Mouse (Mus musculus) limb, embryonic 14.5 days (tissue): ENCODE data around the gene Cltc. TPM values are rescaled to one million over a fixed set of nuclear protein-coding genes. Genes with fewer than 3 reads are reported as not detected.
A peak's percentile ranks its signal among the peaks of the same experiment; 100 is the strongest.
"Not testable (repeated sequence)": the region's sequence is repeated elsewhere in the genome, so short reads cannot be mapped to it uniquely, and the experiment has no call there.

Experiments
- ATAC-seq: fragments of 200-750 bp; cut with Nextera tagmentation; 2 replicates; pipeline ENCODE4 v1.8.0; 2017; ENCODE audit warnings: low read depth, moderate number of reproducible peaks, moderate TSS enrichment; ENCODE audit not compliant: low FRiP score
- DNase-seq: peaks from one replicate; pipeline ENCODE4 v3.0.0-alpha.2; 2015; ENCODE audit warnings: low spot score
- H3K27ac ChIP-seq: fragments of 300-500 bp; sonication (generic); replicated peaks from 2 replicates; pipeline ENCODE4 v1.5.1; 2014; ENCODE audit warnings: low read depth, mild to moderate bottlenecking, low read length, moderate library complexity, mixed read lengths
- H3K27me3 ChIP-seq: fragments of 300-500 bp; sonication (generic); 2 replicates; pipeline ENCODE4 v1.6.1; 2014; ENCODE audit warnings: low read length, mixed read lengths; ENCODE audit not compliant: control insufficient read depth, insufficient read depth
- H3K36me3 ChIP-seq: fragments of 300-500 bp; sonication (generic); 2 replicates; pipeline ENCODE4 v1.6.1; 2014; ENCODE audit warnings: mild to moderate bottlenecking, low read length, moderate library complexity, mixed read lengths; ENCODE audit not compliant: control insufficient read depth, insufficient read depth
- H3K4me1 ChIP-seq: fragments of 300-500 bp; sonication (generic); 2 replicates; pipeline ENCODE4 v1.6.1; 2014; ENCODE audit warnings: antibody characterized with exemption, low read length, mixed read lengths; ENCODE audit not compliant: control insufficient read depth, insufficient read depth
- H3K4me2 ChIP-seq: fragments of 300-500 bp; sonication (generic); replicated peaks from 2 replicates; pipeline ENCODE4 v1.6.1; 2014; ENCODE audit warnings: low read depth, mild to moderate bottlenecking, low read length, moderate library complexity; ENCODE audit not compliant: severe bottlenecking
- H3K4me3 ChIP-seq: fragments of 300-500 bp; sonication (generic); replicated peaks from 2 replicates; pipeline ENCODE4 v1.5.1; 2014; ENCODE audit warnings: low read length
- H3K9ac ChIP-seq: fragments of 300-500 bp; sonication (generic); 2 replicates; pipeline ENCODE4 v1.6.1; 2014; ENCODE audit warnings: mild to moderate bottlenecking, low read depth, low read length, moderate library complexity; ENCODE audit not compliant: severe bottlenecking
- H3K9me3 ChIP-seq: fragments of 300-500 bp; sonication (generic); 2 replicates; pipeline ENCODE4 v1.6.1; 2016; ENCODE audit warnings: low read length; ENCODE audit not compliant: control insufficient read depth
- POLR2A ChIP-seq: fragments of 200-500 bp; IDR thresholded peaks from 2 replicates; pipeline ENCODE4 v1.8.0; 2012; ENCODE audit warnings: inconsistent platforms, mild to moderate bottlenecking, moderate library complexity, borderline replicate concordance; ENCODE audit not compliant: insufficient read depth, insufficient read length; ENCODE audit errors: extremely low read depth
- WGBS: fragments of 180-500 bp; shearing (Covaris S2); extraction: QIAGEN DNeasy Blood & Tissue Kit; methylation state at CpG from one replicate; pipeline ENCODE4 v1.1.7; 2014; 5-methylcytosine and 5-hydroxymethylcytosine counted together
- polyA plus RNA-seq, 2 experiments: library from polyadenylated mRNA; depleted of rRNA in 1 of 2; stranded (reverse) in 1 of 2; unstranded in 1 of 2; fragments of >200 nt; fragmentation: Nextera tagmentation in 1 of 2; extraction: Ambion mirVana in 1 of 2; gene quantifications; 2 replicates each; pipeline versions ENCODE4 v1.2.1 to v1.2.3; 2012 to 2014

Gene Cltc
- polyA plus RNA-seq (2012; rRNA removed) (116 and 120 TPM in 2 replicates), polyA plus RNA-seq (2014; fragmentation: Nextera tagmentation; extraction: Ambion mirVana) (156 and 162 TPM in 2 replicates)

GRCm38 (mm10) chr11:86757480-86758371, at the start of gene Cltc:
Gene Cltc (minus strand): TSS chr11:86757565.
- no peaks in the 10 kb centered on the region for H3K9me3 ChIP-seq
- no peaks in the 10 kb centered on the region for H3K36me3 ChIP-seq
- WGBS = under 1% methylated on average over 70 of the region's 73 CpGs
- peak within 1 kb of the TSS; percentile 81 for H3K4me2 ChIP-seq
- DNase-seq = peak; percentile 97
- H3K4me3 ChIP-seq = peak within 1 kb of the TSS; percentile 98
- peaks cover 7% of the 10 kb centered on the region for H3K4me1 ChIP-seq
- TF ChIP-seq POLR2A = peak; percentile 95
- peak; percentile 96 for ATAC-seq
- no peaks in the 10 kb centered on the region for H3K27me3 ChIP-seq
- peak within 1 kb of the TSS; percentile 93 for H3K9ac ChIP-seq
- peak within 1 kb of the TSS; percentile 95 for H3K27ac ChIP-seq

GRCm38 (mm10) chr11:86807001-86807477, 49.7 kb upstream of the Cltc start:
- ATAC-seq (peak; percentile 48), DNase-seq (peak; percentile 52)
- no peak for TF ChIP-seq POLR2A
- peak overlapping the region; percentile 76 for H3K27ac ChIP-seq
- H3K36me3 ChIP-seq = peaks cover 37% of the 10 kb centered on the region
- WGBS = under 1% methylated on average over 25 of the region's 25 CpGs
- H3K4me3 ChIP-seq = peak overlapping the region; percentile 98
- no peaks in the 10 kb centered on the region for H3K27me3 ChIP-seq
- H3K9me3 ChIP-seq = no peaks in the 10 kb centered on the region
- peak overlapping the region; percentile 51 for H3K4me2 ChIP-seq
- peaks cover 8% of the 10 kb centered on the region for H3K4me1 ChIP-seq
- H3K9ac ChIP-seq = peak overlapping the region; percentile 76

DNA sequence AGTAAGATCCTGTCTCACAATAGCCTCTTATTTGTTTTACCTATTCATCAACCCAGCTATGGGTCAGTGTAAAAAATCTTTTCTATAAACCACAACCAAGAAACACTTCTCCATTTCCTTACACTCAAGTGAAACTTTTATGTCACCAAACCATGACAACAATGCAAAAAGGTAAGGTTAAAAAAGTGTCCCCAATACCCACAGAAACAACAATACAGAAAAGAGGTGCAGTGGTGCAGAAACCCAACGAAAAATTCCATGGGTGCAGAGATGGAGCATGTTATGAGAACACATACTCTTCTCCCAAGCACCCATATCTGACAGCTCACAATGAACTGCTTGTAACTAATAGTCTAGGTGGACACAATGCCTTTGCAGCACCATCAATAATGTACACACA, 36.8 kb upstream of the Cltc start:
- Histone ChIP-seq H3K4me1 (no peaks in the 10 kb centered on the region), H3K9me3 (no peaks in the 10 kb centered on the region), H3K27ac (no peak overlapping the region), H3K9ac (no peak overlapping the region), H3K27me3 (no peaks in the 10 kb centered on the region), H3K36me3 (peaks cover 60% of the 10 kb centered on the region), H3K4me2 (no peak overlapping the region), H3K4me3 (no peak overlapping the region)
- DNase-seq (no peak), ATAC-seq (no peak)
- no peak for TF ChIP-seq POLR2A
- 84% methylated on average over 1 of the region's 1 CpGs for WGBS

DNA sequence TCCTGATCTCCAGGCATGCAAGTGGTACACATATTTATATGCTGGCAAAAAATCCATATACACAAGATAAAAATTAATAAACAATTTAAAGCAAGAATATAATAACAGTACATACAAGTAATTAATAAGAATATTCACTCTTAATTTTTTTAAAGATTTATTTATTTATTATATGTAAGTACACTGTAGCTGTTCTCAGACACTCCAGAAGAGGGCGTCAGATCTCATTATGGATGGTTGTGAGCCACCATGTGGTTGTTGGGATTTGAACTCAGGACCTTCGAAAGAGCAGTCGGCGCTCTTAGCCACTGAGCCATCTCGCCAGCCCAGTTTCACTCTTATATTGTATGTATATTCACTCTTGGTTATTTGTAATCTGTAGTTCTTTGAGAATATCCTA, 30.1 kb upstream of the Cltc start:
- not testable (repeated sequence) for ATAC-seq, H3K9ac ChIP-seq, H3K4me1 ChIP-seq, H3K4me2 ChIP-seq, DNase-seq, H3K27me3 ChIP-seq, H3K4me3 ChIP-seq, H3K27ac ChIP-seq, H3K9me3 ChIP-seq
- peaks cover 62% of the 10 kb centered on the region for H3K36me3 ChIP-seq
- 93% methylated on average over 5 of the region's 5 CpGs for WGBS

- H3K36me3 ChIP-seq = peaks cover 63% of the 10 kb centered on the region
Observed at GRCm38 (mm10) chr11:86785767-86786166, 28.4 kb upstream of the Cltc start.

More at GRCm38 (mm10) chr11:86785767-86786166, 28.4 kb upstream of the Cltc start:
- Histone ChIP-seq H3K27me3 (no peaks in the 10 kb centered on the region), H3K27ac (no peak overlapping the region), H3K4me3 (no peak overlapping the region), H3K4me2 (no peak overlapping the region), H3K4me1 (no peaks in the 10 kb centered on the region), H3K9me3 (no peaks in the 10 kb centered on the region), H3K9ac (no peak overlapping the region)
- ATAC-seq (no peak), DNase-seq (no peak)
- WGBS = 93% methylated on average over 2 of the region's 2 CpGs
- TF ChIP-seq POLR2A = no peak
